Mouse (Mus musculus) myocyte (in vitro differentiated cells): ENCODE data around the gene Zdhhc4.

Experiments
- MAX ChIP-seq: IDR thresholded peaks from one replicate; pipeline ENCODE4 v1.6.1; 2011; ENCODE audit warnings: low read depth, mild to moderate bottlenecking, control low read depth
- MYOD1 ChIP-seq, 3 experiments: IDR thresholded peaks; one replicate each; pipeline ENCODE4 v1.6.1; 2011; ENCODE audit warnings: control low read depth in 2 of 3, low read depth in 2 of 3, mild to moderate bottlenecking in 2 of 3, moderate library complexity in 1 of 3; ENCODE audit not compliant: insufficient read length in 2 of 3, control insufficient read depth in 1 of 3
- POLR2A ChIP-seq: IDR thresholded peaks from one replicate; pipeline ENCODE4 v1.6.1; 2011; ENCODE audit warnings: low read depth, mild to moderate bottlenecking, control low read depth, moderate library complexity; ENCODE audit not compliant: insufficient read length
- SRF ChIP-seq: IDR thresholded peaks from one replicate; pipeline ENCODE4 v1.6.1; 2011; ENCODE audit warnings: low read depth; ENCODE audit not compliant: control insufficient read depth, insufficient read length
- TCF12 ChIP-seq: IDR thresholded peaks from one replicate; pipeline ENCODE4 v1.6.1; 2011; ENCODE audit warnings: mild to moderate bottlenecking, control low read depth; ENCODE audit not compliant: poor library complexity, insufficient read depth, severe bottlenecking
- USF1 ChIP-seq: IDR thresholded peaks from one replicate; pipeline ENCODE4 v1.6.1; 2011; ENCODE audit warnings: low read depth, mild to moderate bottlenecking, control low read depth, moderate library complexity

DNA sequence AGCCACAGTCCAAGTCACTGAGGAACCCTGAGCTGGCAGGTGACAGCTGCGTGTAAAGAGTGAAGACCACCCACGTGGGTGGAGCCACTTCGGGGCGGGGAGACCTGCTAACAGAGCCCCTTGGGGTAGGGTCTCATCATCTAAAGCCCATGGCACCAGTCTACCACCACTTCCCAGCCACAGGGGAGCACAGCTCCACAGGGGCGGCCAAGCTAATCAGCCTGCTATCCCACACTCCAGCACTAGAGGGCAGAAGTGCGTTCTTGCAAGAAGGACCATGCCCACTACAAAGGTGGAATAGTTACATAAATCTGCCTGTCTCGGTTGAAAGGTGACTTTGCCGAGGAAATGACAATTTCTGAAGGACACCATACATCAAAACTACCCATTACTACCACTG is 17.2 kb downstream of the Zdhhc4 start:
- TF ChIP-seq SRF, result no peak
- TF ChIP-seq POLR2A, result no peak
- no peak for TF ChIP-seq USF1
- no peak for TF ChIP-seq MAX
- TF ChIP-seq TCF12, result no peak
- no peak for TF ChIP-seq MYOD1 (IDR thresholded peaks at IDR 0.05; ENCODE audit: control insufficient read depth in 1 of 3, insufficient read length in 2 of 3, low read depth in 2 of 3)
